Mouse (Mus musculus) retina, postnatal 1 day (tissue): ENCODE measurements at regions not wholly inside any gene's neighbourhood (a gene's known extent, or its start where the extent isn't known, plus 50 kb on each side); places are given as distances from the start of the nearest gene placed in this dataset.

ENCODE experiments used
- DNase-seq: peaks from one replicate; pipeline ENCODE4 v3.0.0-alpha.2; 2012

GRCm38 (mm10) chr5:4498425-4498824 is 259.4 kb downstream of the Fzd1 start:
- no peak for DNase-seq

GRCm38 (mm10) chr5:4496907-4497200 is 261.0 kb downstream of the Fzd1 start:
- no peak for DNase-seq

GRCm38 (mm10) chr5:4496132-4496906 is 261.5 kb downstream of the Fzd1 start:
- DNase-seq, result no peak

GRCm38 (mm10) chr5:4495482-4495881 is 262.4 kb downstream of the Fzd1 start:
- no peak for DNase-seq

- no peak for DNase-seq
These were observed 271.3 kb downstream of the Fzd1 start for GRCm38 (mm10) chr5:4486391-4487132.

- DNase-seq, result no peak
These were observed 272.1 kb downstream of the Fzd1 start for GRCm38 (mm10) chr5:4485542-4486390.

- DNase-seq, result no peak
These were observed 273.1 kb downstream of the Fzd1 start for GRCm38 (mm10) chr5:4484780-4485179.

GRCm38 (mm10) chr5:4484151-4484550 is 273.7 kb downstream of the Fzd1 start:
- DNase-seq, result no peak

- DNase-seq, result no peak
These were observed 282.1 kb downstream of the Mterf1b start for GRCm38 (mm10) chr5:4474255-4474654.
